Mouse (Mus musculus) bone marrow, adult 2 months (tissue): Measurements from ENCODE around the gene 4932438H23Rik. TPM values are rescaled to one million over a fixed set of nuclear protein-coding genes. Genes with fewer than 3 reads are reported as not detected.

Source experiments
- H3K27ac ChIP-seq: fragments of 200-500 bp; 2 replicates; pipeline ENCODE4 v1.5.1; 2012; ENCODE audit warnings: low read depth, mild to moderate bottlenecking, control low read depth, inconsistent platforms, low read length; ENCODE audit not compliant: control insufficient read depth, poor library complexity, insufficient read depth
- H3K4me1 ChIP-seq: fragments of 200-500 bp; 2 replicates; pipeline ENCODE4 v1.6.1; 2011; ENCODE audit warnings: low read length; ENCODE audit not compliant: control insufficient read depth, insufficient read depth
- H3K4me3 ChIP-seq: fragments of 200-500 bp; replicated peaks from 2 replicates; pipeline ENCODE3; 2011; ENCODE audit warnings: mild to moderate bottlenecking, low read depth, low read length, control low read depth; ENCODE audit not compliant: control insufficient read depth
- CTCF ChIP-seq: fragments of 200-500 bp; IDR thresholded peaks from 2 replicates; pipeline ENCODE4 v1.5.1; 2011; ENCODE audit warnings: low read length, control low read depth; ENCODE audit not compliant: control insufficient read depth, insufficient read depth
- POLR2A ChIP-seq: fragments of 200-500 bp; IDR thresholded peaks from 2 replicates; pipeline ENCODE4 v1.6.1; 2011; ENCODE audit warnings: low read depth, mild to moderate bottlenecking, control low read depth, low read length, borderline replicate concordance; ENCODE audit not compliant: control insufficient read depth
- WGBS: fragments of 180-500 bp; shearing (Covaris S2); methylation state at CpG from one replicate; pipeline ENCODE4 v1.1.7; 2018; 5-methylcytosine and 5-hydroxymethylcytosine counted together
- polyA plus RNA-seq: library from polyadenylated mRNA; stranded (reverse); fragments of >200 nt; gene quantifications from 2 replicates; pipeline ENCODE4 v1.2.4, GENCODE M21; 2011; ENCODE audit warnings: low replicate concordance; ENCODE audit not compliant: missing spikeins, insufficient read depth, insufficient read length

The 4932438H23Rik gene
- polyA plus RNA-seq, 1 experiment: not detected

- Histone ChIP-seq H3K4me1 (no peaks in the 10 kb centered on the region), H3K4me3 (no peak overlapping the region), H3K27ac (no peak overlapping the region)
- WGBS: 94% methylated on average over 15 of the region's 15 CpGs
- TF ChIP-seq CTCF (no peak), POLR2A (no peak)
These were observed 35.0 kb upstream of the 4932438H23Rik start for GRCm38 (mm10) chr16:91129916-91130315.

DNA sequence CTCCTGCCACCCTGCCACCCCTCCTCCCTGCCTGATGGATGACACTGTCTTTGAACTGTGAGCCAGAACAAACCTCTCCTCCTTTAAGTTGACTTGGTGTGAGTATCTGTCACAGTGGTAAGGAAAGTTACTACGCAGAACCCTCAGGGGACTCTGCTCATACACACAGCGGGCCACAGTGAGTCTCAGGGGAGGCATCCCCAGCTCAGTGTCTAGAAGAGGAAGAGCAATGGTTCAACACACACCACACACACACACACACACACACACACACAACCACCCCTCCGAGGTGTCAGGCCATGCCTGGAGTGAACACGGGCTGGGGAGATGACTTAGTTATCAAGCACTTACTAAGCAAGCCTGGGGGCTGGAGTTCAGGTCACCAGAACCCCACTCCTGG lies 33.5 kb upstream of the 4932438H23Rik start:
- TF ChIP-seq POLR2A: no peak
- no peak for TF ChIP-seq CTCF
- 65% methylated on average over 4 of the region's 4 CpGs for WGBS
- no peaks in the 10 kb centered on the region for H3K4me1 ChIP-seq
- H3K27ac ChIP-seq: no peak overlapping the region
- H3K4me3 ChIP-seq: no peak overlapping the region

GRCm38 (mm10) chr16:91126734-91127524 lies 32.0 kb upstream of the 4932438H23Rik start:
- no peaks in the 10 kb centered on the region for H3K4me1 ChIP-seq
- WGBS: 75% methylated on average over 8 of the region's 8 CpGs
- TF ChIP-seq POLR2A (no peak), CTCF (no peak)
- no peak overlapping the region for H3K4me3 ChIP-seq
- no peak overlapping the region for H3K27ac ChIP-seq

GRCm38 (mm10) chr16:91124256-91124655 lies 29.3 kb upstream of the 4932438H23Rik start:
- TF ChIP-seq CTCF (no peak), POLR2A (no peak)
- WGBS: 53% methylated on average over 3 of the region's 3 CpGs
- no peak overlapping the region for H3K4me3 ChIP-seq

GRCm38 (mm10) chr16:91123821-91124220 lies 28.9 kb upstream of the 4932438H23Rik start:
- Histone ChIP-seq H3K27ac (no peak overlapping the region), H3K4me3 (no peak overlapping the region), H3K4me1 (no peaks in the 10 kb centered on the region)
- 72% methylated on average over 1 of the region's 1 CpGs for WGBS
- TF ChIP-seq CTCF (no peak), POLR2A (no peak)

More at GRCm38 (mm10) chr16:91124256-91124655, 29.3 kb upstream of the 4932438H23Rik start:
- Histone ChIP-seq H3K4me1 (no peaks in the 10 kb centered on the region), H3K27ac (no peak overlapping the region)

DNA sequence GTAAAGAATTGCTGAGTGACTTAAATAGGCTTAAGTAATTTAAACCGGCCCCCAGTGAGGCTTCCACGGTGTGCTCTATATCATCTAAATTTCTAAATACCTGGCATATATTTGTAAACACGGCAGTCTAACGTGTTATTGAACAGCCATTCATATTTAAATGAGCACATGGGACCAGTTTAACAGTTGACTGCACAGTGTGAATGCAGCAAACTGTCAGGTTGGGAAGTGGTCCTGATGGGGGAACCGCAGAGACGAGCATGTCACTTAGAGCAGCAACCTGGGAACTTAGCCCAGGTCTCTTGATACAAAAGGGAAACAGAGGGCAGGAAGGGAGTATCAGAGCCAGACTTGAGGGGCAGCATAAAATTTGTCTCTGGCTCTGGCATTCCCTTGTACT lies 25.0 kb upstream of the 4932438H23Rik start:
- H3K4me1 ChIP-seq: no peaks in the 10 kb centered on the region
- 84% methylated on average over 6 of the region's 6 CpGs for WGBS
- no peak overlapping the region for H3K4me3 ChIP-seq
- no peak overlapping the region for H3K27ac ChIP-seq
- TF ChIP-seq POLR2A: no peak
- no peak for TF ChIP-seq CTCF

DNA sequence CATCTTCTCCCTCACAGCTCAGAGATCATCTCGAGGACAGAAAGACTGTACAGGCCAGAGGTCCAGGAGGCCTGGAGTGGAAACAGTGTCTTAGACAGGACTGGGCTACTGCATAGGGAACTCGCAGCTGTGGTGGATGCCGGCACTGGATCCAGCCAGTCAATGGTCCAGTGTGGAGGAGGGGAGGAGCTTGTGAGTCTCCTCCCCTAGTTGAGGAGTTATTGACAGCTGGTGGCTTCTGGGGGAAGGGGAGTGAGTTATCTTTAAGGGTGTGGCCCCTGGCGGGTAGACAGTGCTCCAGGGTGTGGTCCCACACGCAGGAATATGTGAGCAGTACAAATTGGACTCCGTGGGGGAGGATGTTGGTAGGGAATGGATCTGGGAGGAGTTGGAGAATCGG lies 21.8 kb upstream of the 4932438H23Rik start:
- WGBS: 62% methylated on average over 7 of the region's 7 CpGs
- Histone ChIP-seq H3K27ac (no peak overlapping the region), H3K4me1 (no peaks in the 10 kb centered on the region), H3K4me3 (no peak overlapping the region)
- no peak for TF ChIP-seq POLR2A
- no peak for TF ChIP-seq CTCF

GRCm38 (mm10) chr16:91116006-91116405 lies 21.1 kb upstream of the 4932438H23Rik start:
- H3K4me1 ChIP-seq: no peaks in the 10 kb centered on the region
- 78% methylated on average over 4 of the region's 4 CpGs for WGBS
- TF ChIP-seq POLR2A (no peak), CTCF (no peak)
- H3K27ac ChIP-seq: no peak overlapping the region
- H3K4me3 ChIP-seq: no peak overlapping the region
